Mouse (Mus musculus) lung, postnatal 14 days (tissue): ENCODE results near the gene Wdr72.
A peak's percentile ranks its signal among the peaks of the same experiment; 100 is the strongest.

Experiments used
- DNase-seq: peaks from one replicate; pipeline ENCODE4 v3.0.0; 2021

Gene Wdr72

DNA sequence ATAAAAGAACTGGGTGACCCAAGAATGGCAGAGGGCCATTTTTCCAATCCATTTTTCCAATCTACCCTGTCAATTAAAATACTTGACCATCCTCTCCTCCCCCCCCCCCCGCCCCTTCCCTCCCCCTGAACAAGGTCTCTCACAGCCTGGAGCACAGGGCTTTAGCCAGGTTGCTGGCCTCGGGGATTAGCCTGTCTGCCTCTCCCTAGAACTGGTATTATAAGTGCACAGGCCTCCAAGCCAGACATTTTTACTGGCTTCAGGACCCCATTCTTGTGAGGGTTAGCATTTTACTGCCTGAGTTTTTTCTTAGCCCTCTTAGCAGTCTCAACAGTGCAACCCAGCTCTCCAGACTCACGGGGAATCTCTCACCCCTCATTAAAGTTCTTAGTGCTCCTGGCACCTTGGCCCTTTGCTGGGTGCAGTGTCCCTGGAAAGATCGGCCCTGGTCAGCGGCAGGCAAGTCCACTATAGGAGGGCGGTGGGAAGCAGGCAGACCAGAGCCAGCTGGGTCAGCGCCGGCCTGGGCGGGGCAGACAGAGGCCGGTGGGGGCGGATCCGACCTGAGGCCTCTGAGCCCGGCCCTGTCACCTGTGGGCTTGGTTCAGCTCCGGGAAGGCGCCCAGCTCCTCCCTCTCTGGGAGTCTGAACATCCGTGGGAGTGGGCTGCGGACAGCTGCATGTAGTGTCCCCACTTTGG lies at the start of gene Wdr72:
Wdr72 (plus strand) TSS at position 596 of the 700 bp plus-strand sequence.
- DNase-seq = peak; percentile 3

DNA sequence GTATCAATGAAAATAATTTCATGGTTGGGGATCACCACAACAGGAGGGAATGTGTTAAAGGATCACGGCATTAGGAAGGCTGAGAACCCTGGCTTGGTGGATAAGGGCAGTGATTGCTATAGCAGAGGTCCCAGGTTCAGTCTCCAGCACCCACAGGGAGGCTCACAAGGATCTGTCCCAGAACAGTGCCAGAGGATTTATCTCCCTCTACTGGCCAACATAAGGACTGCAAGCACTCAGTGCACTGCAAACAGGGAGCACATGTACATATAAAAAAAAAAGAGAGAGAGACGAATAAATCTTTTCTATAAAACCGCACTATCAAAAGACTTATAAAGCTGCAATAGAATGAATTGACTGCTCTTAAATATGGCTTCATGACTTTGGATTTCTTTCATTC lies 43.9 kb upstream of the Wdr72 start:
- DNase-seq = peak; percentile 3

DNA sequence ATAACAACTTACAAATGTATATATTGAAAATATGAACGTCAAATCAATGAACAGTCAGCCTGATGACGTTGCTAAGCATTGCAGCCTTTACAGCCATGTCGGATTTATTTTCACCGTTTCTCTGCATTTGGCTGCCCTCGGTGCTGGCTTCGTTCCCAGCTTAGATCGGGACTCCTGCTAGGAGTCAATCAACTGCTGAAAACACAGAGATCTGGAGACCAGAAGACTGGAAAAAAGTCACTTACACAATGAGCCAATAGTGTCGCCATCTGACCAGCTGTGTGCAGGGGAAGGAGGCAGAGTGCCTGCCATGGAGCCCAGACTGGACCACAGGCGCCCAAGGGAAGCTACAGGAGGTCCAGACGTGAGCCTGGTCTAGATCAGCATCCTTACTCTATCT lies 43.4 kb upstream of the Wdr72 start:
- DNase-seq = no peak

- DNase-seq = no peak
Measured at GRCm38 (mm10) chr9:74075958-74076357, 34.2 kb upstream of the Wdr72 start.

- no peak for DNase-seq
Measured at GRCm38 (mm10) chr9:74078458-74078857, 31.7 kb upstream of the Wdr72 start.

DNA sequence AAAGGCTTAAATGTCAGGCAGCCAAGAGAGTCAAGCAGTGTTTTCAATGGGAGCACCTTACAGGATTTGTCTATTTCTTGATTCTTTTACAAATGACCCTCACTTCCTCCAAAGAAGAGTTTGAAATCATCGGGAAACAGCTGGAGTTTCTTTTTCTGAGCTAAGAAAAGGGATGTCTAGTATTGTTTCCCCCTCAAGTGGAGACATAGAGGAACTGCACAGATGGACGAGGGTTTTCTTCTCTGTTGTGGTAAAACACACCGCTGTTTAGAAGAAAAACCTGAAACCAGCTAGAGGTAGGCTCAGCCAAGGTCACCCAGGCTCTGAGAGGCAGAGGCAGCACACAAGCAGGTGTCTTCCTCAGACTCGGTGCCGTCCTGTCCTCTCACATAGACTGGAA lies 29.9 kb upstream of the Wdr72 start:
- no peak for DNase-seq

GRCm38 (mm10) chr9:74101591-74101990 lies 8.6 kb upstream of the Wdr72 start:
- no peak for DNase-seq

GRCm38 (mm10) chr9:74102615-74103014 lies 7.5 kb upstream of the Wdr72 start:
- no peak for DNase-seq

DNA sequence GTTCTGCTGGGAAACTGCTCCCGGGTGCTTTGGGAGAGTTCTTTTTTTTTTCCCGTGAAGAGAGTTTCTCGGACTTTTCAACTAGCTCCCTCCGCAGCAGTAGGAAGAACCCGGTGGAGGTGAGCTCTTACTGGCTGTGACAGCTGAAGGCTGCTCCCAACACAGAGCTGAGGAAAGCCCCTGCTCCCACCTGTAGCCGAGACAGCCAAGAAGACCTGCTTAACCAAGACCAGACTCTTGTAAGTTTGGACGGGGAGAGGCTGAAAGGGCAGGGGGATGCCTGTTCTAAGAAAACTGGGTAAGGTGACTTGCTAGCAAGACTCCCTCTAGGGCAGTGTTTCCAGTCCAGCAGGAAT lies 283 bp downstream of the Wdr72 start:
- DNase-seq = no peak

DNA sequence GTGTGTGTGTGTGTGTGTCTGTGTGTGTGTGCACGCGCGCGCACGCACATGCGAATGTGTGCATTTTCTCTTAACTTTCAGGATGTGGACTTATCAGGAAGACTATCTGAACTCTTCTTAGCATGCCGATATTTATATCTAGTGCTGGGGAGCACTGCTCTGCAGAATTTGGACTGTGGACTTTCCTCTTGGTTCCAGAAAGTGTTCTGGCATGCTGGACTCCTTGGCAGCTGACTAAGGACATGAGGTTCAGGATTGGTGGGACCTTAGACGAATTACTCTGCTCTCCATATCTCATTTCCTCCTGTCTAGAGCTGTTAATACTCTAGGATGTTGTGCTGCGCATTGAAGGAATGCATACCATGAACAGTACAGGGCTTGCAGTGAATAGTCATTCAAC lies 2.4 kb downstream of the Wdr72 start:
- no peak for DNase-seq

DNA sequence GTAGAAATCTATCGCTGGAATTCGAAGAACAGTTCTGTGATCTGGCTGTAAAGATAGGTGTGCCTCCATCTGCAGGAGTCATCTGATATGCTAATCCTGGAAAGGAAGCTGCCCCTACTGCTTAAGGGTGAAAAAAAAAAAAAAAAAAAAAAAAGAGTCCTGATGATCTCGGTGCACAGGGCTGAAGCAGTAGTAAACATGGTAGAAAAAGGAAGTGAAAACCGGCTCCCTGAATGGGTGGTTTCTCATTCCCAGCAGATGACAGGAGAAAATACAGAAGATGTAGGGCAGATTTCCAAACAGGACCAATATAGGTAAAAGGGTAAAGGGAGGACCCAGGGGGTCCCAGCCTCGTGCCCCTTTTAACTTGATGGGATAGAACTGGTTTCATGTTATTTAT lies 16.1 kb downstream of the Wdr72 start:
- no peak for DNase-seq

GRCm38 (mm10) chr9:74134010-74134409 lies 23.9 kb downstream of the Wdr72 start:
- no peak for DNase-seq

DNA sequence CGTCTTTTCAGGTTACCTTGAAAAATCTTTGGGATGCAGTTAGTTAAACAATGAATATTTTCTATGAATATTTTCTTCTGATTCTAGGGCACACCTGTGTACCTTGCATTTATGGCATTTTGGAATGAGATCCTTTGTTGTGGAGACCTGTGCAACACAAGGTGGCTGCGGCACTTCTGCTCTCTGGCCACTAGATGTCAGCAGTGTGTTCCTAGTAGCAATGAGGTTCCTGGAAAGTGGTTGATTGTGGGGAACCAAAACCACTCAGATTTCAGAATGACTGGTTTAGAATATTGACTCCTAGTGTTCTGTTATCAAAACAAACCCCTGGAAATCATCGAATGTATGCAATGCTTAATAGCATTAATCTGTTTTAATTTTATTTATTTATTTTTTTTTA lies 31.7 kb downstream of the Wdr72 start:
- peak; percentile 71 for DNase-seq

- DNase-seq = no peak
Measured at GRCm38 (mm10) chr9:74142705-74143104, 32.5 kb downstream of the Wdr72 start.

- no peak for DNase-seq
Measured at GRCm38 (mm10) chr9:74145203-74145602, 35.0 kb downstream of the Wdr72 start.

DNA sequence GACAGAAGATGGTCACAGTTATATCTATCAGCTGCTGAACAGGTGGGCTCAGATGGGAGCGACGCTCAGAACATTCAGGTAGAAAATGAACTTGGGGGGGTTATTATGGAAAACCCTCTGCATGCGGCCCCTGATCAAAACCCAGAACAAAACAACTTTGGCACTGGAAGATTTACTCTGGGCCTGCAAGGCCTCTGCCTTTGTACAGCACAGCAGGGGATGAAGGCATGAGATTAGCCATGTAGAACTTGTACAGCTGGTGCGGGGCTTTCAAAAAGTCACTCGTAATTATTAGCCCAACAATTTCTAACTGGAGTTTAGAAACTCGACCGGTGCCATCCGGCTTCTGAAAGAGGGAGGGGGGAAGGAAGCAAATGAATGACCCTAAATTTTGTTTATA lies 38.1 kb downstream of the Wdr72 start:
- no peak for DNase-seq

GRCm38 (mm10) chr9:74160361-74160933 lies 50.3 kb downstream of the Wdr72 start:
- no peak for DNase-seq

DNA sequence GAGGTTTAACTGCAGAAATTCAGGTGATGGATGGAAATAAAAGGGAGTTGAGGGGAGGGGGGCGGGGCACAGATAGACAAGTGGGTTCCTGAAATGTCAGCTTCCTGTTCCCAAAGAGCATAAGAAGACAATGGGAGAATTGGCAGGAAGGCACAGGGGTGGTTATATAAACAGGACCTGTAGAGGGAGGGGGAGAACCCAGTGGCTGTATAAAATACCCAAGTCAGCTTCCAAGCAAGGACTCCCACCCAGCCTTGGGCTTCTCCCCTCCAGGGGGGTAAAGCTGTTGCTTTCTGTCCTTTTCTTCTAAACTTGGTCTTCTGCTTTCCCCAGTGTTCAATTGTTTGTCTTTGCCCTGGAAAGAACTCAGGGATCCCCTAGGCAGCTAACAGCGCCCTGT lies 55.5 kb downstream of the Wdr72 start:
- DNase-seq = peak; percentile 12

DNA sequence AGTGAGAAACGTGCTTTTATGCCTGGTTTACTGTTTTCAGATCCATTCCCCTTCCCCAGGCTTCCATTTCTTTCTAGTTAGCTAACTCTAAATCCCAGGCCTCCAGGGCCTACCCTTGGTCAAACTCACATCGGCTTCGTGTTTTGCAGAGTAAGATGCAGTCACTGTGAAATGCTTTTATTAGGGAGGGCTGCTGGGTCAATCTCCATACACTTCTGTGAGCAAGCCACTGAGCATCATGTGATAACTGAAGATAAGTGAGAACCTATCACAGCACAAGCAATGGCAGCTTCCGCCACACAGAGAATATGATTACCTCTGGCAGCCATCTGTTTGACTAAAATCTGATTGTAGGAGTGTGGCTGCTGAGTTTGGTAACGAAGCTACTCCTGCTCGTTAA lies 59.7 kb downstream of the Wdr72 start:
- DNase-seq = no peak

- no peak for DNase-seq
Measured at GRCm38 (mm10) chr9:74186748-74187400, 76.7 kb downstream of the Wdr72 start.

DNA sequence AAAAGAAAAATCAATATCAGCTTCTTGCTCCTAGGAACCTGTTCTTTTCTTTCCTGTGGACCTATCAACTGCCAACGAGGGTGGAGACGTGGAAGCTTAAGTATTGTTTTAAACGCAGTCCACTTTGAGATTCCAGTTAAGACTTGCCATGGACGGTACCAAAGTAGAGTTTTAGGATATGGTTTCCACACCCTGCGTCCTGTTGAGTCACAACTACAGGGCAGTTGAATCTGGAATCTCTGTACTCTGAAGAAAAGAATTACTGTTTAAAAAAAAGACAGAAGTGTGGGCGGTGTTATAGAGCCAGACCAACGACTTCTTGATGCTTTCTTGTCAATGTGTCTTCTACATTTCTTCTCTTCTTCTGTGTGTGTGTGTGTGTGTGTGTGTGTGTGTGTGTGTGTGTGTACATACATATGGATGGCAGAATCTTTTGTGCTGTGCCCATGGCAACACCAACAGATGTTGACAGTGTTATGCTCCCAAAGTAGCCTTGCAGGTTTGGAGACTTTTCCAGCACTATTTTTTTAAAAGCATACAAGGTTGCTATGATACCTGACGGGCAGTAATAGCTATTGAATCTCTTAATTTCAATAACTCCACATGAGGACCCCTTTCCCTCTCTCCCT lies 77.4 kb downstream of the Wdr72 start:
- no peak for DNase-seq

DNA sequence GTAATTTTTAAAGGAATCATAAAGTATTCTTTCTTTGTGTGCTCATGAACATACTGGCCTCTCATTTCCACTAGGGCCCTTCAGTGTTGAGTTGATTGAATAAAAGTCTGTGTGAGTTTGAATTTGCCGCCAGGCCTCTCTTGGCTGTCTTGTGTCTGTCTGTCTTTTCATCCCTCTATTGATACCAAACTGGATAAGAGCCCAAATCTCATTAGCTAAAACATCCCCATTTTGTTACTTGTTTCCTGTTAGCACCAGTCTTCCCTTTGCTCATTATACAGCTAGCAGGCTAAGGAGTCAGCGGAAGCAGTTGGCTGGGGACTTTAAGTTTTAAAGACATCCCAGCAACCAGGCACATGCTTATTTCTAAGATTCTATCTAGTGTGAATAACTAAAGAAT lies 84.7 kb downstream of the Wdr72 start:
- no peak for DNase-seq

DNA sequence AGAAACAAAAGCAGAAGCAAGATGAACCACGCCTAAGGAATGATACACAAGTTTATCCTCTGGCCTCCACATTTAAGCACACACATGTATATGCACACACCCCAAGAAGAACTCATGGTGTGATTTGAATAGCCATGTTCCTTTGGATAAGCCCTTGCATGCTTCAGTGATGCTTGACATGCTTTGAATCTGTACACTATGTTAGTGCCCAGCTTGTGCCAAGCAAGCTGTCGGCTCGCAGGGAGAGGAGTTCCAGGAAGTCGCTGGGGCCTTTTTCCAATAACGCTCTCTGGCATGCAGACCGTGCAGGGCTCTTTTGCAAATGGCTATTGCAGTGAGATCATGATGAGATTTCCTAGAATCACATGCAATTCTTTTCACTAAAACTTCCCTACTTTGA lies 118.1 kb downstream of the Wdr72 start:
- DNase-seq = no peak

DNA sequence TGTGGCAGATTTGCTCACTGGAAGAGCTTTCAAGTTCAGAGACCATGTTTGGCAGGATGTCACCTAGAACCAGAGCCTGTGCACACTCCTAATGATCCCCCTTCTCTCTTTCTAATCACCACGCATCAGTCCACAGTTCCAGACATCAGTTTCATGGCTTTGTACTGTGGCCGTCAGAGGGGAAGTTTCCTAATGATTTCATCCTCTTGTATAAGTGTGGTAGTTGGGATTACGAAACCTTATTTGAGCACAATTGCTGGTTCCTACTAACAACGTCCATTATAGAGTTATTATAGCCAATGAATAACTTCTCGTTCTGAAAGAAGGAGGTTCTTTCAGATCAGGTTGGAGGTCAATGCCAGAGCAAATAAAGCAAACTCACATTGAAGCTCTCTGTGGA lies 131.1 kb downstream of the Wdr72 start:
- no peak for DNase-seq
